Mouse (Mus musculus) urinary bladder, adult 18-20 months (tissue): Measurements from ENCODE around the gene Zbtb12.
"Not testable (repeated sequence)": the region's sequence is repeated elsewhere in the genome, so short reads cannot be mapped to it uniquely, and the experiment has no call there.

Experiments used
- DNase-seq, 2 experiments: peaks; one replicate each; pipeline ENCODE4 v3.0.0; 2022; ENCODE audit warnings: low spot score in 2 of 2, mixed read lengths in 2 of 2

Zbtb12 gene

DNA sequence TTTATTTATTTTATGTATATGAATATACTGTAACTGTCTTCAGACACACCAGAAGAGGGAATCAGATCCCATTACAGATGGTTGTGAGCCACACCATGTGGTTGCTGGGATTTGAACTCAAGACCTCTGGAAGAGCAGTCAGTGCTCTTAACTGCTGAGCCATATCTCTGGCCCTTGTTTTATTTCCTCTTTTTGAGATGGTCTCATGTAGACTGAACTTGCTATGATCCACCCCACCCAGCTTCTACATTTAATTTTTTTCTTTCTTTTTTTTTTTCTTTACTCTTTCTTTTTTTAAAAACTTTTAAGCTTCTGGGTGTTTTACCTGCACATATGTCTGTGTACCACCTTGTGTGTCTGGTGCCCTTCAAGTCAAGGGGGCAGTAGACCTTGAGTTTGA lies 21.5 kb downstream of the Zbtb12 start:
- not testable (repeated sequence) for DNase-seq

DNA sequence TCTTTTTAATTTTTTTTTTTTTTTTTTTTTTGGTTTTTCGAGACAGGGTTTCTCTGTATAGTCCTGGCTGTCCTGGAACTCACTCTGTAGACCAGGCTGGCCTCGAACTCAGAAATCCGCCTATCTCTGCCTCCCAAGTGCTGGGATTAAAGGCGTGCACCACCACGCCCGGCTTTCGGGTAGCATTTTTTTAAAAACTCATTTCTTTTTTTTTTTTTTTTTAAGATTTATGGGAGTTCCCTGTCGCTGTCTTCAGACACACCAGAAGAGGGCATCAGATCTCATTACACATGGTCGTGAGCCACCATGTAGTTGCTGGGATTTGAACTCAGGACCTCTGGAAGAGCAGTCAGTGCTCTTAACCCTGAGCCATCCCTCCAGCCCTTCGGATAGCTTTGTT lies 22.7 kb downstream of the Zbtb12 start:
- not testable (repeated sequence) for DNase-seq

DNA sequence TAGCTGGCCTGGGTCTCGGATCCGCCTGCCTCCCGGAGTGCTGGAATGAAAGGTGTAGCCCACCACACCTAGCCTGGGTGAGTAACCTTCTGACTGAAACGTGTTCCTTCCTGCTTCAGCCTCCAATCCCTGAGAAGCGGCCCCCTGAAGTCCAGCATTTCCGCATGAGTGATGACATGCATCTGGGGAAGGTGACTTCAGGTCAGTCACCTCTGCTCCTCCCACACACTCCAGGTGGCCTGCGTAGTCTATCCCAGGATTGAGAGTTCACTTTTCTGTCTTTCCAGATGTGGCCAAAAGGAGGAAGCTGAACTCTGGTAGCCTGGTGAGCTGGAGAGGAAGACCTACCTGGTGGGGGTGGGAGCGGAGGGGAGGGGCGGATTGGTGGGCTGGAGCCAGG lies 23.6 kb downstream of the Zbtb12 start:
- no peak for DNase-seq

DNA sequence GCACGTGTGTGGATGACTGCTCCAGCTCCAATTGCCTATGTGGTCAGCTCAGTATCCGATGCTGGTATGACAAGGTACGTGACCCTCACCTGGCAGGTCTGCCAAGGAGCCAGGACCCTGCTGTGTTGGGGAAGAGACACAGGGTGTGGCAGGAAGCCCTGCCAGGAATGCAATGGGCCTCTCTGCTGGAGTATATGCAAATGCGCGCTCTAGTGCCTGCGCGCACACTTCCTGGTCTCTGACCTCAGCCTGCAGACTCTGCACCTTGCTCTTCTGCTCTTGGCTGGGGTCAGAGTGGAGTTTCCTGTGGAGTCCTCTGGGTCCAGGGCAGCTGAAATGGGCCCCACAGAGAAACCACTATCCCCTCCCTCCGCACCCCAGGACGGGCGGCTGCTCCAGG lies 31.7 kb downstream of the Zbtb12 start:
- no peak for DNase-seq

DNA sequence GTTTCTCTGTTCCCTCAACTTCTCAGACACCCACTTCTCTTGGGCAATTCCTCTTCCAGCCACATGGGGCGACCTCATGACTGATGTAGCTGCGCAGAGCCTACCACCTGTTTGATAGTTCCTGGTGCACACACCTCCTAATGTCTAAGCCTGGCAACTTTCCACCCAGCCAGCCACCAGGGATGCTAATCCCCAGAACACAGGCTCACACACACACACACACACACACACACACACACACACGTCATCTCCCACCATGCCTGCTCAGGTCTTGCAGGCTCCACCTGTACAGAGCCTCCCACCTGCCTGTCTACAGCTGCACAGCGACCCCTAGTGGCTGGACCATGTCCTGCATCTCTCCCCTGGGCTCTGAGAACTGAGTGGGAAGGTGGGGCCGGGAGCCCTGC lies 32.7 kb downstream of the Zbtb12 start:
- DNase-seq: peak; percentile 50 to 74

DNA sequence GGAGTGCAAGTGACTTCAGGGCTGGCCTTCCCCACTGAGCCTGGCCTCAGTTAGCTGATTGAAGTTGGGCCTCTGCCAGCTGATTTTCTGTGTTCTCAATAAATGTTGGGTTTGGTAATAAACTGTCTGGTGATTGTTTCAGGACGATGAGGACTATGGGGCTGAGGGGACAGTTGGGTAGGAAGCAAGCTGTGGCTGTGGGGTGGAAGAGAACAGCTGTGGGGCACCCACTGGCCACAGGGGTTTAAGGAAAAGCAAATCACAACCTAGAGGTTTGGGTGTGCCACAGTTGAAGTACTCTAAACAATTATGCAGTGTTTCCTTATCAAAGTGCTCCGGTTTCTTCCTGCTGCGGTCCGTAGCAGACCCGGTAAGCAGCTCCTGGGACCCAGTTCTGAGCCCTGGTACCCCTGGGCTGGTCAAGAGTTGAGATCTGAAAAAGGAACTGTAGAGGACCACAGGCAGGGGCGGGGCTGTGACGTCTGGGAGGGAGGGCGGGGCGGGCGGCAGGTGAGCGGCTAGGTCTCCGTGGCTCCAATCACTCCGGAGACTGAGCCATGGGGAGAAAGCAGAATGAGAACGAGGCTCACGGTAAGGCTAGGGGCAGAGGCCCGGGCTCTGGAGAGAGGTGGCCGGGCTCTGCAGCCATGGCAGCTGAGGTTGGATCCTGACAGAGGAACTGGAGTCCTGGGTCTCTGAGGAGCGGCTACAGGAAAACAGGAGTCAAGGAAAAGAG lies 34.8 kb downstream of the Zbtb12 start, which contains the start of gene Slc44a4:
Slc44a4 (plus strand) TSS at position 537 of the 736 bp plus-strand sequence.
- no peak for DNase-seq

DNA sequence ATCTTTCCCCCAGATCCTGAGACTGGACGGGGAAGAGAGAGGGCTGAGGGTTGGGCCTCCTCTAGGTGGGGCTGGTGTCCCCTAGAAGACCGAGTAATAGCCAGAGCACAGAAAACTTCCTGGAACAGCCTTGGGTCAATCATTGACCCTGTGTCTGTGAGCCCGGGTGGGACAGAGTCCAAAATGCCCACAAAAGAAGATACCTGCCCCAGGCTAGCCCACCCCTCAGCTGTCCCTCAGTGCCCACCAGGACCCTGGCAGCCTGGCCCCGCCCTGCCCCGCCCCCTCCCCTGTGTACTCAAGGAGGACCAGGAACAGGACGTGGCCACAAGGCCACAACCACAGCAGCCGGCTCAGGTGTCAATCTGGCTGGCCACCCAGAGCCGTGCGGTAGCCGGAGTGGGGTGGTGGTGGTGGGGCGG lies 36.1 kb downstream of the Zbtb12 start:
- peak in 1 of 2 experiments; percentile 44 for DNase-seq

DNA sequence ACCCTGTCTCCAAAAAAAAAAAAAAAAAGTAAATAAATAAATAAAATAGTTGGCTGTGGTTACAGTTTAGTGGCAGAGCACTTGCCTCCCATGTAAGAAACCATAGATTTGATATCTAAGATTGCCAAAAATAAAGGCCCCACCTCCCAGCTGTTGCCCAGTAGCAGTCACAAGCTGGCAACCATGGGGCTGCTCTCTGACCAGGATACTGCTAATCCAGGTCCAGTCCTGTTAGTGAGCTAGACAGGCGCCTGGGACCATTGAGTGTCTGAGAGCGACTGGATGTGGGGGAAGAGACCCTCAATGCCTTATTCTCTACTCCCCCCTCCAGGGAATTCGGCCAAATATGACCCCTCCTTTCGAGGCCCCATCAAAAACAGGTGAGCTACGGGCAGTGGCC lies 37.0 kb downstream of the Zbtb12 start:
- DNase-seq: no peak

DNA sequence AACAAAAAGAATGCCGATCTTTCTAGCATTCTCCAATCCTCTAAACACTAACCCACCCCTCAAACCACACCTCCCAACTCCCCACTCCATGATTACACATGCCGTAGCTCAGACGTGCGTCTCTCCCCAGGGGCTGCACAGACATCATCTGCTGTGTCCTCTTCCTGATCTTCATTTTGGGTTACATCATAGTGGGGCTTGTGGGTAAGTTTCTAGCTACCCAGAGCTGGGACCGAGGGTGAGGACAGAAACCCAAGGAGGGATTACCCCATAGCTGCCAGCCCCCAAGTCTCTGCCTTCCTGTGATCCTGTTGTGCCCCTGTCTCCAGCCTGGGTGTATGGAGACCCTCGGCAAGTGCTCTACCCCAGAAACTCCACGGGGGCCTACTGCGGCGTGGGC lies 37.9 kb downstream of the Zbtb12 start:
- DNase-seq: no peak

DNA sequence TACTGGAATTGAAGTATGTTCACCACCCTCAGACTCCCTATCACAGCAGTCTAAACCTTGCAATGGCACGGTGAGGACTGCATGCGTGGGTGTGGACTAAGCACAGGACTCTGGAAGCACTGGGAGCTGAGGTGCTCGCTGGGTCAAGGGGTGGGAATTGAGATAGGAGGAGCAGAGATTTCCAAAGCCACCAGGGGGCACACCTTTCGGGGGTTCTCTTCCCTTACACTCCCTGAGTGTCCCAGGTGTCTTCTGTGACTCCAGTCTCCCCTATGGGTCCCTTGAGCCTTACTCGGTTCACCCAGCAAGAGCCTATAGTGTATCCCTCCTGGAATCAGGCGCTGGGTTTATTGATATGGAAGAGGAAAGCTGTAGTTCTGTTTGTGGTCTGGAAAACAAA lies 43.7 kb downstream of the Zbtb12 start:
- DNase-seq: no peak

DNA sequence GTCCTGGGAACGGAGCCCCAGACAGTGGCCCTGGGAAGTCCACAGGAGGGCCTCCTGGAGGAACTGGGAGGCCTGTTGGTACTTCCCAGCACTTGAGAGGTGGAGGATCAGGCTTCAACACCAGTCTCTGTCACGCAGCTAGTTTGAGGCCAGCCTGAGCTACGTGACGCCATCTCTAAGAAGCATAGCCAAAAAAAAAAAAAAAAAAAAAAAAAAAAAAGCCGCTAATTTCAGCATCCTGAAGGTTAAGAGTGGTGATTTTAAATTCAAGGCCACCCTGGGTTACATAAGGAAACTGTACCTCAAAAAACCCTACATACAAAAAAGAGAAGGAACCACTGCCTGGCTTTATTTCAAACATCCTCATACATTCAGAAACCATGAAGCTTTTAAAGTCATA lies 45.0 kb downstream of the Zbtb12 start:
- no peak for DNase-seq

DNA sequence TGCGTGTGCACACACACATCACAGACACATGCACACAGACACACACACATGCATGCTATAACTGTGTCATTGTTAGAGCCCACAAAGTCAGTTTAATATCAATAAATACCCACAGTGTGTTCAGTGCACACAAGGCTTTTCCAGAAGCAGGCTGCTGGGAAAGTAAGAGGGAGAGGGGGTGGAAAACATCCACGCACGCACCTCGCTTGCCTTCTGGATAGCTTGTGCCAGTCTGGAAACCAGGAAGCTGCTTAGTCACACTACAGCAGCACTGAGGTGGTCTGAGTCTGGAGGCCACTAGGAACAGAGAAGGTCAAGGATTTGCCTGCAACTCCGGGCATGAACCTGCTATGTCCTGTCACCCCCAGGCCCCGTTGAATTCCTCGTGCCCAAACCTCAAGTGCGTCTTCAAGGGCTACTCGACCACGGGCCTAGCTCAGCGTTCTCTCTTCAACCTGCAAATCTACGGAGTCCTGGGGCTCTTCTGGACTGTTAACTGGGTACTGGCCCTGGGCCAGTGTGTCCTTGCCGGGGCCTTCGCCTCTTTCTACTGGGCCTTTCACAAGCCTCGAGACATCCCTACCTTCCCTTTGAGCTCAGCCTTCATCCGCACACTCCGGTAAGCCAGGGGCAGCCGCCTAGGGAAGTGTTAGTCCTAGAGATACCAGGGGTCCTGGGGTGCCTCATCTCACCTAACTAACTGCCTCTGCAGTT lies 48.2 kb downstream of the Zbtb12 start:
- DNase-seq: no peak

DNA sequence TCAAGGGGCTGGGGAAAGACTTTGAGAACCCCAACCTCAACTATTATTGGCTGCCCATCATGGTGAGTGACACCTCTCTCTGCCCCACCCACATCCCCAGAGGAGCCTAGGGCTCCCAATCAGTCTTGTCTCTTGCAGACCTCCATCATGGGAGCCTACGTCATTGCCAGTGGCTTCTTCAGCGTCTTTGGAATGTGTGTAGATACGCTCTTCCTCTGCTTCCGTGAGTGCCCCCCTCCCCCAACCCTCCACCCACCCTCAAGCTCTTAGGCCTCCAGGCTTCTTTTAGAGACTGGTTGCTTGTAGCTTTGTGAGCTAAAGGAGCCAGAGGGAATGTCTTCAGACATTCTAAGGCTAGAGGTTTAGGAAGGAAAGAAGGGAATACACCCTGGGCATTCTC lies 49.6 kb downstream of the Zbtb12 start:
- no peak for DNase-seq

DNA sequence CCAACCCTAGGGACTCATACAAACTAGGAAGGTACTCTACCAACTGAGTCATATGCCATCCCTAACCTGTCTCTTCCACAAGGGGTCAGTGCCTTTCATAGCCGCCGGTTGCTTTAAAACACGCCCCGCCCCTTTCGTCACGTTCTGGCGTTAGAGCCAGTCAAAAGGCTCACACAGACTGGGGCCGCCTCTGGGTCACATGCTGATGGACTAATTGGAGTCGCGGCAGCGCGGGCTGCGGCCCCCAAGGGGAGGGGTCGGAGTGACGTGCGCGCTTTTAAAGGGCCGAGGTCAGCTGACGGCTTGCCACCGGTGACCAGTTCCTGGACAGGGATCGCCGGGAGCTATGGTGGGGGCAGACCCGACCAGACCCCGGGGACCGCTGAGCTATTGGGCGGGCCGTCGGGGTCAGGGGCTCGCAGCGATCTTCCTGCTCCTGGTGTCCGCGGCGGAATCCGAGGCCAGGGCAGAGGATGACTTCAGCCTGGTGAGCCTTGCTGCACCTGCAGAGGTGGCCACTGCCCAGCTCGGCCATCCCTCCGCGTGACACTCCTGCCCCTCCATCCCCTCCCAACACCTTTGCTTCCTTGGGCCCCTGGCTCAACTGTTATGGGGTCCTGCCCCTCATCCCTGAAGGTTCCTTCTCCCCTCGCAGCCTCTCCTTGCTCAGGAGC lies 51.9 kb downstream of the Zbtb12 start, which contains the start of gene Neu1:
Neu1 (plus strand) TSS at position 193 of the 674 bp plus-strand sequence.
- DNase-seq: peak; percentile 94 to 98

DNA sequence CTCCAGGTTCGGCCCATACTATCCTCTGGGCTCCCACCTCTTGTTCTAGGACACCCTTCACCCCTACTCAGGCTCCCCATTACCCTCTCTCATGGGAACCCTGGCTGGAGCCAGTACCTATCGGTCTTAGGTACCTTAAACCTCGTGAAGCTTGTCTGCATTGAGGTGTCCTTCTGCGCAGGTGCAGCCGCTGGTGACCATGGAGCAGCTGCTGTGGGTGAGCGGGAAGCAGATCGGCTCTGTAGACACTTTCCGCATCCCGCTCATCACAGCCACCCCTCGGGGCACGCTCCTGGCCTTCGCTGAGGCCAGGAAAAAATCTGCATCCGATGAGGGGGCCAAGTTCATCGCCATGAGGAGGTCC lies 52.4 kb downstream of the Zbtb12 start:
- peak in 1 of 2 experiments; percentile 30 for DNase-seq

DNA sequence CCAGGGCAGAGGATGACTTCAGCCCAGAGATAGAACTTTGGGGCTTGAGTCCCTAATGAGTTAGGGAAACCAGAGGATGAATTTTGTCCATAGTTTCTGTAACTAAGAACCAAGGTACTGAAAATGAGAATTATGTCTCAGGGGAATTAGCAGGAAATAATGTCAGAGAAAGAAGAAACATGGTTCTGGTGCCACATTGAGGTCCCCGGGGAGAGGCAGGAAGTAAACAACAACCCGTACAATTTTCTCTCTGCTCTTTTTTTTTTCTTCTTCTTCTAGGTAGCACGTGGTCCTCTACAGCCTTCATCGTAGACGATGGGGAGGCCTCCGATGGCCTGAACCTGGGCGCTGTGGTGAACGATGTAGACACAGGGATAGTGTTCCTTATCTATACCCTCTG lies 53.0 kb downstream of the Zbtb12 start:
- DNase-seq: no peak

DNA sequence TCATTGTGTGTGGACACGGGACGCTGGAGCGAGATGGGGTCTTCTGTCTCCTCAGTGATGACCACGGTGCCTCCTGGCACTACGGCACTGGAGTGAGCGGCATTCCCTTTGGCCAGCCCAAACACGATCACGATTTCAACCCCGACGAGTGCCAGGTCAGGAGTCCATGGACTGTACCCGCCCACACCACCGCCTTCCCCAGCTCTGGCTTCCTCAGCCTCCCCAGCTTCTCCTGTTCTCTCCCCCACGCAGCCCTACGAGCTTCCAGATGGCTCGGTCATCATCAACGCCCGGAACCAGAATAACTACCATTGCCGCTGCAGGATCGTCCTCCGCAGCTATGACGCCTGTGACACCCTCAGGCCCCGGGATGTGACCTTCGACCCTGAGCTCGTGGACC lies 54.7 kb downstream of the Zbtb12 start:
- no peak for DNase-seq

DNA sequence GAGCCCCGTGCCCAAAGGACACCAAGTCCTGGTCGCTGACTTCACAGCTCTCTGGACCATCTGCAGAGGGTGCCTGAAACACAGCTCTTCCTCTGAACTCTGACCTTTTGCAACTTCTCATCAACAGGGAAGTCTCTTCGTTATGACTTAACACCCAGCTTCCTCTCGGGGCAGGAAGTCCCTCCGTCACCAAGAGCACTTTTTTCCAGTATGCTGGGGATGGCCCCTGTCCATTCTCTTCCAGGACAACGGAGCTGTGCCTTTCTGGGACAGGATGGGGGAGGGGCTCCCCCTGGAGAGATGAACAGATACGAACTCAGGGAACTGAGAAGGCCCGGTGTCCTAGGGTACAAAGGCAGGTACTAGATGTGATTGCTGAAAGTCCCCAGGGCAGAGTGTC lies 55.5 kb downstream of the Zbtb12 start:
- no peak for DNase-seq

DNA sequence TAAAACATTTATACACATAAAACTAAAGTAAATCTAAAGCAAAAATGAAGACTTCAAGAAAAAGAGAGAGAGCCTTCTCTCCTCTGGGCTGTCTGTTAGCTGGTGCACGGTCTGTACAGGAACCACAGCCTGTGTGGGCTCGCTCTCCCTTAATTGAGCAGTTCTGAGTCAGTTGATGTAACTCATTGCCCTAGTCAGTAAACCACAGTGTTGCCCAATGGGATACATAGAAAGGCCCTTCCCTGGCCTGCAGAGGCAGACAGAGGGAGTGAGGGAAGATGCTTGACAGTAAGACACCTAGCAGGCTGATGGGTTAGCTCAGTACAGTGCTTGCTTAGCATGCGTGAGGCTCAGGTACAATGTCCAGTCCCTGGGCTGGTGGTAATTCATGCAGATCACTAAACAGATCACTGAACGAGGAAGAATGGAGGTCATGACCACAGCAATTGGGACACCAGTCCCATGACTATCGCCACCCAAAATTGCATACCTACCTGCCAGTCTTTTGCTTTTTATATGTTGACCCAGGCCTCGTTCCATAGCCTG lies 58.8 kb downstream of the Zbtb12 start:
- no peak for DNase-seq

DNA sequence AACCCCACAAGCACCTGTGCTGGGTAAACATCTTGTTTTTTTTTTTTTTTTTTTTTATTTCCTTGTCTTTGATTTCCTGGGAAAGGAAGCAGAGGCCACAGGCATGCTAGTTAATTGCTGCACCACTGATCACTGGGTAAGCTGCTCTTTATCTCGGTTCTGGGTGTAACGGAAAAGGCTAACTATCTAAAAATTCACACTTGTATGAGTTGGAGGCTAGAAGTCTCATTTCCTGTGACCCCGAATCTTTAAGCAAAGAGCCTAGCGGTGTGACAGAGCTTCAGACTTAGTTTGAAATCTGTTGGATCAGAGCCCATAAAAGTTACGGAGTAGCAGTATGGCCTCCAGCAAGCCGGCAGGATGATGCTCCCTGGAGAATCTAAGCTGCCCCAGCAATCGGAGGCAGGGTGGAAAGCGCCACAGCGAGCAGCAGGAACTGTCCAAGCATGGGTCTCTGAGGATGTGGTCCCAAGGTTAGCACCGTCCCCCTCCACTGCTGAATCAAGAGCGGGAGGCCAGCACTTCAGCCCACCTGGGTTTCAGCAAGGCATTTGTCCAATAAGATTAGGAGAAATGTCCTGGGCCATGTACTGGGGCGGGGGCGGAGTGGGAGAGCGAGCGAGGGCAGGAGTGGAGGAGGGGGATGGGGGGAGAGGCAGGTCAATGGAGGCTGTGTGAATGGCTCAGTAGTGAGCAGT lies 62.2 kb downstream of the Zbtb12 start:
- no peak for DNase-seq

DNA sequence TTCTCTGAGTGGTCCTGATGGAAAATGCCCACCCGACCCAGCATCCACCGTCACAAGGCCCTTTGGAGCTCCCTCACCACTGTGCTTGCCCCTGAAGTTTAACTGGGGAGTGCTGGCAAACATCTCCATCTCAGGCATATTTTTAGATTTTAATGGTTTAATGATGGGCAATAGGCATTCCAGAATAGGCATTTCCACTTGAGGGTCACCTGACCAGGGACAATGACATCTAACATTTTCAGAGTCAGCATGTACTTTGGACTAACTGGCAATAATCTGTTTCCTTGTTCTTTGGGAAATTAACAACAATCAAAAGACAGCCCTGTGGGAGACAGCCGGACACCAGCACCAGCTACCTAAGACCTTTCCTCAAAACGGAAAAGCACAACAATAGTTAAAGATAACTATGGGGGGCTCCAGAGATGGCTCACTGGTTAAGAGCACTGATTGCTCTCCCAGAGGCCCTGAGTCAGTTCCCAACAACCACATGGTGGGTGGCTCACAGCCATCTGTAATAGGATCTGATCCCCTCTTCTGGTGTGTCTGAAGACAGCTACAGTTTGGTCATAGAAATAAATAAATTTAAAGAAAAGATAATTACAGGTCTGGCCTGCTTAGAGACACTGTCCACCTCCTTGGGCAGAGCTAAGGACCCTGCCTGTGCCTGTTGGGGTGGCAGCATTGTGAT lies 64.0 kb downstream of the Zbtb12 start:
- DNase-seq: no peak
